Mouse (Mus musculus): ENCODE data around the gene Olfr823.
"Not testable (repeated sequence)": the region's sequence is repeated elsewhere in the genome, so short reads cannot be mapped to it uniquely, and the experiment has no call there.

The Olfr823 gene

DNA sequence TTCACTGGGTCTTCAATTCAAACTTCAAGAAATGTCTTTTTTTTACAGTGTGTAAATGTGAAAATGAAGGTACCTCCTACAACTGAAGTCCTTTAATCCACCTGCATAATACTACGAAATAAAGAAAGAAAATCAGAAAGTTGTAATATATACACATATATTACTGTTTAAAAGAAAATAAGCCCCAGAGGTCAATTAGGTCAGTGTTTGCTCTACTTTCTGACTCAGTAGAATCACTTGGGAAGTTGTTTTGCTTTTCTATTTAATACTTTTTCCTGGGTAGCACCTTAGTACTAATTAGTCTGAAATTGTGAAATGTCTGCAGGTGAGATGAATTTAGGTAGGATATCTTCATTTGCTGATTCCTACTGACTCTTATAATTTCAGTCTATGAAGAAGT, at the start of gene Olfr823:
Olfr823 (minus strand) TSS at position 101 of the 400 bp plus-strand sequence.
- not testable (repeated sequence) for DNase-seq

- DNase-seq = no peak
Observed at GRCm38 (mm10) chr10:130144121-130144520, 28.9 kb upstream of the Olfr823 start.

DNA sequence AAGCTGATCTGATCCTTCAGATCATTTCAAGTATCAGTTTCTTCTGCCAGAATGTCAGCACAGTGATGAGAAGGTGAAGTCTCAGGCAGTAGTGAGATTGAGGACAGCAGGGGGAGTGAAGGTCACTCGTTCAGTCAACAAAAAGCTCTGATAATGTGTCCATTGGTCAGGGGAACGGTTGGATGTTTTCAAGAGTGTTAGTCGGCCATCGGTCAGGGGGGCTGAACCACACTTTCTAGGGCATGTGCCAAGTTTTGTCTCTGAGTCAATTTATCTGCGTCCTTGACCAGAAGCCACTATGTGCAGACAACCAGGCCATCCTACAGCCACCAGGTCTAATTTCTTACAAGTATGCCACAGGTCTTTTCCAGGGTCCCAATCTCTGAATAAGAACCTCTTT, 27.3 kb upstream of the Olfr823 start:
- DNase-seq = not testable (repeated sequence)

DNA sequence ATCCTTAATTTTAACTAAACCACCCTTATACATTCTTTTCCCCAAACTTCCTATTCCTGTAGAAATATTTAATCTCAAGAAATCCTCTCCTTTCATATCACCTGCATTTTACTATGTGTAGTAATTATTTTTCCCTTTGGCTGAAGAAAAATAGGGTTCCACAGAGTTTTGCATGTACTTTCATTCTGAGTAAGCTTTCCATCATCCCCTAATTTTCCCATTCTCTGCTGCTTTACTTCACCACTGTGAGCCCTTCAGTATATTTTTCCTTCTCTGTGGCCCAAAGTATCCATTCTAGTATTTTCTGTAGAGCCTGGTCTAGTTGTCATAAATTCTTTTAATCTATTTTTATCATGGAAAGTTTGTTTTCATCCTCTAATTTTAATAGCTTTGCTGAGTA, 19.6 kb upstream of the Olfr823 start:
- DNase-seq = no peak

DNA sequence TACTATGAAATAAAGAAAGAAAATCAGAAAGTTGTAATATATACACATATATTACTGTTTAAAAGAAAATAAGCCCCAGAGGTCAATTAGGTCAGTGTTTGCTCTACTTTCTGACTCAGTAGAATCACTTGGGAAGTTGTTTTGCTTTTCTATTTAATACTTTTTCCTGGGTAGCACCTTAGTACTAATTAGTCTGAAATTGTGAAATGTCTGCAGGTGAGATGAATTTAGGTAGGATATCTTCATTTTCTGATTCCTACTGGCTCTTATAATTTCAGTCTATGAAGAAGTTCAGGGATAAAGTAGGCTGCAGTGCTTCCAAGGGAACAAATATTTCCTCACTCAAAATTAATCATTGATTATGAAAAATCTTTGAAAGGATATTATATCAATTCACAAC, 14.7 kb upstream of the Olfr823 start, which contains the start of gene Olfr824:
Olfr824 (minus strand) TSS at position 101 of the 400 bp plus-strand sequence.
- not testable (repeated sequence) for DNase-seq

DNA sequence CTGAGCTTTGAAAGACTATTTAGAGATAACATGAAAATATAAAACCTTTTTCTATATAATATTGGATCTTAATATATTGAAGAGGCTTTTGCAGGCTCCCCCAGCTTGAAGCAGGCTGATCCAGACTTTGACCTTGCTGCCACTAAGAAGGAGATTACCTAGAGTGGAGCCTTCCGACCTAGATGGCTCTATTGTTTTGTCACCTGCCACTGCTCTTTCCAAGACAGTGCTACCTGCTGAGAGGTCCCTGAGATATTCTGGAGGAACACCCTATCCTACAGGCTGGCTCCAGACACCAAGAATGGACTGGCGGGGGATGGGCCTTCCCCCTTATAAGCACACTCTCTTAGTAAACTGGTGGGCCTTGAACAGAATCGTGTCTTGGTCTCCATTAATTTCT, 862 bp upstream of the Olfr823 start:
- not testable (repeated sequence) for DNase-seq

GRCm38 (mm10) chr10:130096104-130096503, 19.1 kb downstream of the Olfr823 start:
- DNase-seq = no peak

GRCm38 (mm10) chr10:130092838-130093440, 22.2 kb downstream of the Olfr823 start:
- DNase-seq = peak; percentile 13

DNA sequence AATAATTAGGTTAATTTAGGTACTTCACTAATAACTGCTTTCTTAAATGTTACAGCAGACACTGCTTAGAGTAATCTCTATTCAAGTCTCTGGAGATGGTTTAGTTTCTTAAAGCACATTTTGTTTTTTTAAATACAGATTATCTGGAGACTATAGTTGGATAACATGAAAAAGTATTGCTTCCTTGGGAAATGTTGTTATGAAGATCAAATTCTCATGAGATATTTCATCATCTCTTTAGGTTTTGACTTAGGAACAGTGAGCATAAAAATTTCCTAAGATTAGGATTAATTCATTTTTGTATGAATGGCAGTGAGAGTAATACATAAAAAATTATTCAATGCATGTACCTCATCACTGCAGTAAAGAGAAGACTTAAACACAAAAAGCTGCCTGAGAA, 44.3 kb downstream of the Olfr823 start, which contains the start of gene Olfr822:
Olfr822 (plus strand) TSS at position 301 of the 400 bp plus-strand sequence.
- no peak for DNase-seq
